Mouse (Mus musculus): ENCODE measurements at regions not wholly inside any gene's neighbourhood (a gene's known extent, or its start where the extent isn't known, plus 50 kb on each side); places are given as distances from the start of the nearest gene placed in this dataset.

- intact Hi-C loops (cut with DNase I): no loop called here
- no peak for DNase-seq
These were observed 63.0 kb upstream of the Tmem45b start for GRCm38 (mm10) chr9:31527216-31527615.
